Comparison of ENCODE assay signal across 20 mouse cellular contexts in genomic region chr9:8034143-8034542, GRCm38 (mm10). TPM values are rescaled to one million over a fixed set of nuclear protein-coding genes. Genes with fewer than 3 reads are reported as not detected.
"Had no signal": no experiment of that assay in that cellular context is flagged by ENCODE, and none has a peak within 500 bp of the region (broad histone marks: within the 10 kb centered on the region; RNA-seq: fewer than 3 reads in every experiment).

No protein-coding gene starts in this region.

- H3K4me3 ChIP-seq: lung, embryonic 15.5 days; megakaryocyte, embryonic 14.5 days; midbrain, embryonic 13.5 days; midbrain, embryonic 15.5 days; neural tube, embryonic 12.5 days had no signal

- H3K9ac ChIP-seq: liver, postnatal 0 days; lung, embryonic 15.5 days; midbrain, embryonic 13.5 days; midbrain, embryonic 15.5 days; neural tube, embryonic 12.5 days had no signal

- H3K36me3 ChIP-seq: lung, embryonic 15.5 days; midbrain, embryonic 15.5 days; neural tube, embryonic 12.5 days had no signal

- H3K27me3 ChIP-seq: lung, embryonic 15.5 days; midbrain, embryonic 13.5 days; midbrain, embryonic 15.5 days; neural tube, embryonic 12.5 days had no signal

- ATAC-seq: liver, postnatal 0 days; lung, postnatal 0 days; midbrain, embryonic 13.5 days; midbrain, embryonic 15.5 days had no signal

- DNase-seq: liver, postnatal 0 days; lung, adult 2 months; lung, postnatal 14 days; lung, postnatal 36 days; retina, postnatal 1 day; right cerebral cortex, adult 18-20 months; right cerebral cortex, postnatal 25 days; right cerebral cortex, postnatal 4 days; spleen, adult 18-20 months; thymus, adult 18-20 months; thymus, postnatal 14 days; thymus, postnatal 36 days had no signal

- H3K9me3 ChIP-seq: lung, embryonic 15.5 days; megakaryocyte, embryonic 14.5 days; midbrain, embryonic 13.5 days; midbrain, embryonic 15.5 days; neural tube, embryonic 12.5 days had no signal

- H3K27ac ChIP-seq: lung, embryonic 15.5 days; macrophage; midbrain, embryonic 13.5 days; midbrain, embryonic 15.5 days; neural tube, embryonic 12.5 days had no signal

- H3K4me2 ChIP-seq: lung, embryonic 15.5 days; midbrain, embryonic 11.5 days; midbrain, embryonic 13.5 days; midbrain, embryonic 15.5 days; neural tube, embryonic 12.5 days had no signal

- H3K4me1 ChIP-seq: megakaryocyte, embryonic 14.5 days; midbrain, embryonic 13.5 days; midbrain, embryonic 15.5 days; neural tube, embryonic 12.5 days had no signal

RNA-seq across cellular contexts. Expression of gene Cfap300, which starts 8.5 kb away (rescaled TPM):
- polyA plus RNA-seq: macrophage had no signal
